Mouse (Mus musculus): ENCODE results near the gene Atxn7l2. TPM values are rescaled to one million over a fixed set of nuclear protein-coding genes. Genes with fewer than 3 reads are reported as not detected.

Atxn7l2 gene
- total RNA-seq, 2 experiments from 2014 or later = 5.7 to 6.1 TPM

DNA sequence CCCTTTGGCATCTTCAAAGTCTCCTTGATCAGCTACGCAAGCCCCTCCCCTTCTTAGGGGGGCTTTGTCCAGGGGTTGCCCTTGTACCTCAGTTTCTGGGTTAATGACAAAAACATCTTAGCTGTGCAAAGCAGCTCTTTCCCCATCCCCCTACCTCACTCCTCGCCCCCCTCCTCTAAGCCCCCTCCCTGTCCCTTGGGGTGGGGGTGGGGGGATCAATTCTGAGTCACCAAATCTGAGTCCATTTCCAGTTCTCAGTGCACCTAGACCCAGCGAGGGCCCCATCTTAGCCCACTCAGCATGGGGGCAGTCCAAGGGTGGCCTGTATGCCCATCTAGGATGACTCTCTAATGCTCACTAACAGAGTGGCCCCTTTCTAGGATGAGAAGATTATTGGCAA, 1.7 kb downstream of the Atxn7l2 start:
- intact Hi-C loops (cut with DNase I) = no loop called here
- no peak for DNase-seq

DNA sequence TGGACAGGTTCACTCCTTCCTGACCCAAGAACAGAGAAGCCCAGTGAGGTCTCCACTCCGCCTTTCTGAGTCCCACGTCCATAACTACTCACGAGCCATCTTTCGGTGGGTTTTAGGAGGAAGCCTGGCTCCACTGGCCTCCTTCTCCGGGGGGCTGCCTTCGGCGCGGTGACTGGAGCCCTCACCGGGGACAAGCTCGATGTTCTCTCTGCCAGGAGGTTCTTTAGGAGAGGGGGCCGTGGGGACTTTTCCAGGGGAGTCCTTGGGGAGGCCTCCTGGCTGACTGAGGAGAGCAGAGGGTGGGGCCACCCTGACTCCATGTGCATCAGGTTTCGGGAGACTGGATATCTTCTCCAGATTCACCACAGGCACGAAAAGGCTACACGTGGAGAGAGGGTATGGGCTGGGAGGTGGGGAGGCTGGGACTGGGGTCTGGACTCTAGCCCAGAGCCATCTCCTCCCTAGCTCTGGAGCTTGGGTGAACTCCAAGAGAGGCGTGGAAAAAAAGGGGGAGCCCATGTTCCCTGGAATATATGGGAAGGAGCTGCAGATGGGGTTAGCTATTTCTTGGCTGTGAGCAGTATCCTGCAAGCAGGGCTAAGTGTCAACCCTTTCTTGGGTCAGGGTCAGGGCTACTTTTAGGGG, 3.9 kb downstream of the Atxn7l2 start:
- no peak for DNase-seq
- intact Hi-C loops (cut with DNase I) = no loop called here

DNA sequence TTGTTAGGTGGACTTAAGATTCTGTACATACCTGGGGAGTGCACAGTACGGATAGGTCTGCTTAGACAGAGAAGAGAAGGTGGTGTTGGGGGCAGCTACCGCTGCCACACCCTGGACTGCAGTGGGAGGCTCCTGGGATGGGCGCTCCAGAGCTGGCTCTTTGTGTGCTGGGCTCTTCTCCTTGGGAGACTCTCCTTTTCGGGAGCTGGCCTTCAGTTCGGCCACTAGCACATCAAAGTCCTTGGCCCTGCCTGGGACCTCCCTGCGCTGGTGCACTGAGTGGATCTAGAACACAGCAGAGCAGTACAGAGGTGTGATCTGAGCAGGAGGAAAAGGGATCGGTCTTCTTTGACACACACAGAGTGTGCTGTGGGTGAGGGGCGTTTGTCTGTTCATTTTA, 5.1 kb downstream of the Atxn7l2 start:
- no peak for DNase-seq
- intact Hi-C loops (cut with DNase I) = no loop called here

DNA sequence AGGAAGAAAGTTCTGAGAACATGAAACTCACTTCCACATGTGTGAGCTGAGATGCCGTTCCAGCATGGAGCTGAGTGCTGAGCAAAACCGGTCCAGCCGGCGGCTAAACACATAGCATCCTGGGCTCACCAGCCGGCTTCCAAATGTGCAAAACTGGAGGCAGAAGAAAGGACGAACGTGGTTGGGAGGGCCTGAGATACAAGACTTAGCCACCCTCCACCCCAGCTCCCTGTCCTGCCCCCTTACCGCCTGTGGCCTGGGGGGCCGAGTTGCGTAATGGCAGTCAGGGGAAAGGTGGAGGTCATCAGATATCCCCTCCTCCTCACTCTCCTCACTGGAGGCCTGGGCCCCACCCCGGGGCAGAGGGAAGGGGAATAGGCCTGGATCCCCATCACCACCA, 6.3 kb downstream of the Atxn7l2 start:
- intact Hi-C loops (cut with DNase I) = loop anchor here (1.0 kb wide), 1 partner anchor 40 kb away; no protein-coding TSS in a partner anchor
- DNase-seq = no peak

DNA sequence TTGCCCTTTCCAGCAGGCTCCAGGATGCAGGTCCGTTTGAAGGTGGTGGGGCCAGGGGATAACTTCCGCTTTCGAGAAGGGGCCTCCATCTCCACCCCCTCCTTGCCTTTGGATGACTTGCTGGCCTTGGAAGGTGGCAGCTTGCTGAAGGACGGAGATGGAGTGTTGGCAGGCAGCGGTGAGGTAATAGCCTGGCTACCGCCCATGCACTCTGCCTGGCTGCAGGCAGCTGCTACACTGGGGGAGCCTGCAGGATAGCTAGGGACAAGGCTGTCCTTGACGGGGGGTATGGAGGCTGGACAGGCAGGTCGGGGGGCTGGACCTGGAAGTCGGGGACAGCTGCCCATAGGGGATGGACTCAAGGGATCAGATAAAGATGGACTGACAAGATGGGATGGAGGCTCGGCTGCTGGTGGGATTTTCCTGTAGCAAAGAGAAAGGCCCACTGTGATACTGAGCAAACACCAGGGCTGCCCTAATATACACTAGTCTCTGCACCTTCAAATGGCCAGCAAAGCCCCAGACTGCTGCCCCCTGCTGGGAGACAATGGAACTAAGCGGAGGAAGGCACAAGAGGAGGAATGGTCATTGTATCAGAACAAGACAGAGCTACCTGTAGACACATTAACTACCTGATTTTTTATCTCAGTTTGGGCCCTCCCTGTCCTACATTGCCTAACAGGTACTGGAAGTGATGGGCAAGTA, 7.0 kb downstream of the Atxn7l2 start:
- intact Hi-C loops (cut with DNase I) = loop anchor here (1.0 kb wide), 1 partner anchor 39 kb away; no protein-coding TSS in a partner anchor

DNA sequence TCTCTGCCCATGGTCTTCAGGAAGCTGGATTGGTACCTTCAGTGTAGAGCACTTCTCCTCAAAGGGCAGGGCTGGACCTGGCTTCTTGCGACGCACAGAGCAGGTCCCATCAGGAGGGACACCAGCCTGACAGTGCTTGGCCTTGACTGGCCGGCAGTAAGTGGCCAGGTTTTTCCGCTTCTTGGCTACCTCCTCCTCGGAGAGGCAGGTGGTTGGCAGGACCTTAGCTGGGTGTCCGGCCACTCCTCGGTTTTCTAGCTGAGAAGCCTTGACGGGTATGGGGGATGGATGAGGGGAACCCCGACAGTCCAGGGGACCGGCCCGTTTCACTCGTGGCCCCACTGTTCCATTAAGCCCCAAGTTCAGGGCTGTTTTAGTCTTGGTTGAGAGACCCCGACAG, 7.5 kb downstream of the Atxn7l2 start:
- no peak for DNase-seq
- intact Hi-C loops (cut with DNase I) = no loop called here

More for the DNA sequence above, 7.0 kb downstream of the Atxn7l2 start:
- DNase-seq = peak; percentile 76 to 79

DNA sequence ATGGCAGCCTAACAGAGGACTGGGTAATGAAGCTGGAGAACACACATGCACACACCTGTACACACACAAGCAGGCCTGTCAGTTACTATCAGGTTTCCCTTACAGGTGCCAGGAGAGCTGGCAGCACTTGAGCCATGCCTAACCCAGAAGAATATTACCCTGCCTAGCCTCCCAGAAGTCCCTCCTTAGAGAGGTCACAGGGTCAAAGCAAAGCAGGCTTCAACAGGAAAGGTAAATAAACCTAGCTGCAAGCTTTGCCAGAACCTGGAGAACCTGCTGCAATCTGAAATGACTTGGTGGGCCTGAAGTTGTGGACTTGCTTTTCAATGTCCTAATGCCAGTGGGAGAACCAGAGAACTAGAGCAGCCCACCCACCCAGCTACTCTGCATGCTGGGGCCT, 8.2 kb downstream of the Atxn7l2 start:
- no peak for DNase-seq
- intact Hi-C loops (cut with DNase I) = no loop called here

DNA sequence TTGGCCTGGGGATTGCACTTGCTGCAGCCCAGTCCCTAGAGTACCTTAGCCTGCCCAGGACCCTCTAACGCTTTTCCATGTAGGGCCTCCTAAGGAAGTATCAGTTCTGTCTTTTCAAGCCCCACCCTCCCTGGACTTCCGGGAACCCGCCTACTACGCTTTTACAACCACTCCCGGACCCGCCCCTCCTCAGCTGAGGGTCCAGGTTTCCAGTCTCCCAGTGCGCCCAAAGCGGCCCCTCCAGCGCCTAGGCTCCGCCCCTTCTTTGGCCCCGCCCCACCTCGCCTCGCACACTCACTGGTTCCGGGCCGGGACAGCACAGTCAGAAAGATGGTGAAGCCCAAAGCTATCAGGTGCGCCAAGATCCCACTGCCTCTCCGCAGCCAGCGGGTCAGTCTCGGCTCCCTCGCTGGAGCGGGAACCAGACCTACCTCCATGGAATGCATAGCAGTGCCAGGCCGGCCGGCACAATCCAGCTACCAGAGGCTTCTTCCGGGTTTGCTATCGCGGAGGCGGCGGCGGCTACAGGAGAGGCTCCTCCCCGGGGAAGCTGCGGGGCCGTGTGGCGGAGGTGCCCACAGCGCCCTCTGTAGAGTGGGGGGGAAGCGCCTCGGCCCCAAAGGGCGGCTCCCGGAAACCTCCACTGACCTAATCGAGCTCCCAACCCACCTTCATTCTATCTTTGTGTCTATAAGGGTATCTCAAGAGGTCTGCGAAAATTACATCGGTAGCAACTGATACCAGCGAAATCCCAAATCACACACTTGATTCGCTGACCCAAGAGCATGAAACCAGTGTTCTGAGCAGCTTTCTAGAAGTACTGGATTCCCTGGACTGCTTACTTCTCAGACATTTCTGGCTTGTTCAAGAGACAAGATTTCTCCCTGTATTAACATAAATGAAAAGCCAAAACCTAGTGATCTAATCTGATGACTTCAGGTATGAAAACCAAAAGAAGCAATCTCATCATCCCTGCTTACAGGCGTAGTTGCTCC, 10.1 kb downstream of the Atxn7l2 start, which contains the start of gene Cyb561d1:
Gene Cyb561d1, minus strand, starts transcription at position 884 of the 995 bp plus-strand sequence.
- intact Hi-C loops (cut with DNase I) = no loop called here
- DNase-seq = peak; percentile 94 to 95

DNA sequence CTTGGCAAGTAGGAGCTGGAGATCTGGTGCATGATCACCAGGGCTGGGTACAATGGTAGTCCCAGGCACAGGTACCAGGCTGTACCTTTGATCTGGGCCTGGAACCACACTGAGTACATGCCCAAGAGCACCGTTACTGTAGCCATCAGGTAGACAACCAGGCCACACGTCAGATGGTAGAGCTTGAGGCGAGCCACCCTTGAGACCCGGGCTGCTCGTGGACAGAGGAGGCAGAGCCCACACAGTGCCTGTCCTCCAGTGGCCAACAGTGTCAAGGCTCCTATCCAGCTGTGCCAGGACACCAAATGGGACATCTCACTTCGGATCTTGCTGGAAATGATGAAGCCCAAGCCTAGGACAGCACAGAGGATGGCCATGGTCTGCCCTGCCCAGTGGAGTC, 11.5 kb downstream of the Atxn7l2 start:
- intact Hi-C loops (cut with DNase I) = no loop called here
- no peak for DNase-seq

DNA sequence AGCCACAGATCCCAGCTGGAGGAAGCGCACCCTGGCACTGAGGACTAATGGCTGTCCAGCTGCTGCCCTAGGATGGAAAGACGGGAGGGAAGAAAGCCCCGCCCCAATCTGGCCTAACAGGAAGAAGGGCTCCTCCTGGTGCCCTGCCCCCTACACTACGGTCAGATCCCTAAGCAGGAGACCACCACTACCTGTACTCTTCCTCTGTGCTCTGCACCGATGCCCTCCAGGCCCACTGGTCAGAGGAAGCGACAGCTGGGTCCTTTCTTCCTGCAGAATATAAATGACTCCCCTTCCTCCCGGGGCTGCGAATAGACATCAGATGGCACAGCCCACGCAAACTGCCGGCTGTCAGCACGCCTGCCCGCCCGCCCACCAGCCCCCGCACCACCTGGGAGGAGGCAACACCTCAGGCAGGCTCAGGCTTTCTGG, 13.7 kb downstream of the Atxn7l2 start:
- peak in 1 of 2 experiments; percentile 35 for DNase-seq
- intact Hi-C loops (cut with DNase I) = no loop called here

DNA sequence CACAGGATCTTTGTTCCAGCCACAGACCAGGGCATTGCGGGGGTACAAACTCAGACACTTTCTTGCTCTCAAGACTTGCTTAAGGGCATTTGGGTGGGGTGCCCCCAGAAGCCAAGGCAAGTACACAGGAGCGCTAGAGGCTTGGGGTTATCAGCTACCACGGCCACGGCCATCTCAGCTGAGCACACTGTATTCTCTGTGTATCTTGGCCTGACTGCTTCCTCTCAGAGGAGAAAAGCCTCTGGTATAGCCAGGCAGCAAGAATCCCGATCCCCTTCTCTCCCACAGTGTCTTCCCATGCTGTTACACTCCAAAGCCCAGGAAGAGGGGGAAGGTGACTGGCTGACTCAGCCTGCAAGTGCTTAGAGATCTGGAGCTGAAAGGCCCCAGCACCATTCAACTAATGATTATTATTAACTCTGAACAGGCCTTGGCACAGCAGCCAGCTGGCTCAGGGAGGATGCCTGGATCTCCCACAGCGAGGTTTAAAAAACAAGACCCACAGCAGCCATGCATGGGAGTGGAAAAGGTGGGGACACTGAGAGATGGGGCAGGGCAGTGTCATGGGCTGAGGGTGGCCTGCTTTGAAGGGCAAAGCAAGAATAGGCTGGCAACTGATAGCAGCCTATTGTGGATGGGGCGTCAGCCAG, 14.7 kb downstream of the Atxn7l2 start:
- no peak for DNase-seq
- intact Hi-C loops (cut with DNase I) = no loop called here

DNA sequence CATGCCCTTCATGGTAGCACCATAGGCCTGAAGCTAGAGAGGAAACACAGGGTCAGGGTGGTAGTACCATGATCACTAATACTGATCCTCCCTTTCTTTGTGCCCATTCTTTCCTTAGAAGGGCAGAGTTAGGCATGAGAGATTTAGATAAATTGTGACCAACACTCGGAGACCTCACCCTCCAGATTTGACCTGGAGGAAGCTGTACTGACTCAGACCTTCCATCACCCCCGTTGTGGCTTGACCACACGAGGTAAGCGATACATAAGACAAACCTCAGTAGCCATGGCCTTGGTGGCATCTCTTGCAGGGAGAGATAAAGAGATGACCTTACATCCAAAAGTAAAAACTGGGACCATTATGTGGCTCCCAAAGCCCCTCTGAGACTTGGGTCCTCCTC, 15.4 kb downstream of the Atxn7l2 start:
- no peak for DNase-seq
- intact Hi-C loops (cut with DNase I) = no loop called here

DNA sequence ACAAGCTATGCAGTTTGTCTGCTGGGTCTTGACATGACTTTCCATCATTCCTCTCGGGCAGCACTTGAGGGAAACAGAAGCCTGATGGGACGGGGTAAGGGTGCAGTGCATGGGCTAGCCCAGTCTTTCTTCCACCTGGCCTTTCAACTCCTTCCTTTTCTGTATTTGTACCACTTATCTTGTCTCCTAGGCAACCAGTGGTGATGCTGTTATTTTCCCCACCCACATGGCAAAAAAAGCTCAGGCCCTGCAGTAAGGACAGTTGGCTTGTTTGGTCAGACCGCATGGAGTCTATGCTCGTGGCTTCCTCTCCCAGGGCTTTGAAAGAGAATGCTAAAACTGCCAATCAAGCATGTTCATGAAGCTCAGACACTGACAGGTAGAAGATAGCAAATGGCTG, 17.0 kb downstream of the Atxn7l2 start:
- intact Hi-C loops (cut with DNase I) = loop anchor here (1.0 kb wide), 1 partner anchor 40 kb away; no protein-coding TSS in a partner anchor
- DNase-seq = no peak

DNA sequence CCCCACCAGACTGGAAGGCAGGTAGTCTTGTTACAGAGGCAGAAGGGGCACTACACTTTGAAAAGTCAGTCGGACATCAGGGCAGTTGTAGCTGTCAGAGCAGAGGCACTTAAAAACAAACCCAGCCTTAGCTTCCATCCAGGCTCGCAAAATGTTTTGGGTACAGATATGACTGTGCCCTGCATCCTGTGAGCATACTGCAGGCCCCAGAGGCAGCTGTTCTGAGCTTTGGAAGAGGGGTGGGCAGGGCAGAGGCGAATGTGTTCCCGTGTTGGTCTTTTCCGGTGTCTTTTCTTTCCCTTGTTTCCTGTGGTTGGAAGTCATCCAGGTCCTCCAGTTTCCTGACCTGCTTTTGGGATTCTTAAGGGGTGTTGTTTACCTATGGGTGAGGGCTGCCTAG, 20.8 kb downstream of the Atxn7l2 start:
- intact Hi-C loops (cut with DNase I) = no loop called here

DNA sequence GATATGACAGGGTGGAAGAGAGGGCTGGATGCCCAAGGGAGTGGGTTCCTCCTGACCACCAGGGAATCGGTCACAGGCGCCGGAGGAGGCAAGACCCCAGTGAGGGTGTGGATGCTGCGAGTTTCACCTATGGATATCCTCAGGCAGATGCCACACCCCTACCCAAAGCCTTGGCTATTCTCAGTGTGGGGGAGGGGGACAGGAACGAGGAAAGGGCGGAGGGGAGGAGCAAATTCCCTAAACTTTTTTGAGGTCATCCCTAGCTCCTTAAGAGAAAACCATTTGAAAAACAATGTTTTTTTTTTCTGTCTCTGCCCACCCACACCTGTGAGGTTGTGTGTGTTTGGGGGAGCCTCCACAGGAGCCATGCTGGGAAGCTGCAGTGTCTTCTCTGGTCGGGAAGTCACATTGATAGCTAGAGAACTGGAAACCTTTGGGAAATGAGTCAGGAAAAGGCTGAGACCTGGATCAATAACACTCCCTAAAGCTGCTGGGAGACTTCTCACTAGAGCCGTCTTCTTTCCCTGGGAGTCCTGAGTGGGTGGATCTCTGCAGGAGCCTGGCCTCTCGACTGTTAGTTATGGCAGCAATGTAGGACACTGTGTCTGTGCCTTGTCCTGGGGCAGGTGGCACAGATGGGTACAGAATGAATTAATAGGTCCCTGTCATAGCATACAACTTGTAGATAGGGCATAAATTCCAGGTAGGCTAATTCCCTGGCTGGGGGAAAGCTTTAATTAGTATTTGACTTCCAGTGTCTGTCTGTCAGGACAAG, 21.8 kb downstream of the Atxn7l2 start:
- intact Hi-C loops (cut with DNase I) = no loop called here
- DNase-seq = no peak

More for the DNA sequence above, 20.8 kb downstream of the Atxn7l2 start:
- no peak for DNase-seq

DNA sequence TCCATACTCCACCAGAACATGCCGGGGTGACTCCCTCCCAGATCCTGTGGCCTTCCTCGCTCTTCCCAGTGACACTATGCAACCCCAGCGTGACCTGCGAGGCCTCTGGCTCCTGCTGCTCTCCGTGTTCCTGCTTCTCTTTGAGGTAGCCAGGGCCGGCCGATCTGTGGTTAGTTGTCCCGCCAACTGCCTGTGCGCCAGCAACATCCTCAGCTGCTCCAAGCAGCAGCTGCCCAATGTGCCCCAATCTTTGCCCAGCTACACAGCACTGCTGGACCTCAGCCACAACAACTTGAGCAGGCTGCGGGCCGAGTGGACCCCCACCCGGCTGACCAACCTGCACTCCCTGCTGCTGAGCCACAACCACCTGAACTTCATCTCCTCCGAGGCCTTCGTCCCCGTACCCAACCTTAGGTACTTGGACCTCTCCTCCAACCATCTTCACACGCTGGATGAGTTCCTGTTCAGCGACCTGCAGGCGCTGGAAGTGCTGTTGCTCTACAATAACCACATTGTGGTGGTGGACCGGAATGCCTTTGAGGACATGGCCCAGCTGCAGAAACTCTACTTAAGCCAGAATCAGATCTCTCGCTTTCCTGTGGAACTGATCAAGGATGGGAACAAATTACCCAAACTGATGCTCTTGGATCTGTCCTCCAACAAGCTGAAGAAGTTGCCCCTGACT, 23.5 kb downstream of the Atxn7l2 start:
- intact Hi-C loops (cut with DNase I) = no loop called here
- DNase-seq = no peak

DNA sequence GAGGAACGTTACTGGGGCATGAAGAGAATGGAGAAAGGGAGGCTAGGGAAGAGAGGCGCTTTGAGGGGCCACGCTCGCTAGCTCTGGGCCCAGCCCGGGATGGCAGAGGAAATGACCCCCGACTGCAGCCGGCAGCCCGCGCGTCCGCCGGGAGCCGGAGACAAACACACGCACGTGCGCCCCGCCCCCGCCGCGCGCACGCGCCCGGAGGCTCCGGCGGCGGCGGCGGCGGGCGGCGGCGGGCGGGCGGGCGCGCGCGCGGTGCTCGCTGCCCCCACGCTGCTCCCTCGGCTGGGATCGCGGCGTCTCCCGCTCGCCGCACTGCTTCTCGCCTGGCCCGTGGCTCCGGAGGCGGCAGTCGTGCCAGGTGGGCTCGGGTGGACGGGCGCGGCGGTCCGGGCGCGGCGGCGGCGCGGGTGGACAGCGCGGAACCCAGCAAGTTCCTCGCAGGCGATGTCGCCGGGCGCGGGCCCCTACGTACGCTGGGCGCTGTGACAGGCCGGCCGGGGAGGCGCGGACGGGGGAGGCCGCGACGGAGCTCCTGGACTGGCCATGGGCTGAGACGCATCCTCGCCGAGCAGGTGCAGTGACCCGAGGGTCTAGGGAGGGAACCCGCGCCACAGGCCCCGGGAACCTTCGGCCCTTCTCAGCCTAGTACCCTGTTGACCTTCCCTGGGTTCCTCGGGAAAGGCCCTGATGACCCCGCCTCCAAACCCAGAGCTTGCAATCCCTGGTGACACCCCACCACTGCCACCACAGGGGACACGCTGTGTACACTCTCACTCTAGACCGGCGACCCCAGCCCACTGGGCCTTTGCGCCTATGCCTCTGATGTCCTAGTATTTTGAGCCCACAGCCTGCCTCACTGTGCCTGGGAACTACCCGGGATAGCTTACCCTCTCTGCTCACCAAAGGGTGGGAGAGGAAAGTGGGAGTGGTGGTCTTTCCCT, 24.4 kb downstream of the Atxn7l2 start, which contains the start of gene Amigo1:
Gene Amigo1, plus strand, starts transcription at position 238 of the 950 bp plus-strand sequence.
- peak; percentile 29 to 61 for DNase-seq

More for the DNA sequence above, 24.4 kb downstream of the Atxn7l2 start, which contains the start of gene Amigo1:
- intact Hi-C loops (cut with DNase I) = no loop called here
